Mouse (Mus musculus) testis, adult 2 months (tissue): ENCODE results near the gene Atg9b.

ENCODE experiments used
- CTCF ChIP-seq: fragments of 200-500 bp; IDR thresholded peaks from 2 replicates; pipeline ENCODE4 v1.5.1; 2012; ENCODE audit warnings: low read depth, mild to moderate bottlenecking, inconsistent platforms, low read length, moderate library complexity; ENCODE audit not compliant: control insufficient read depth, insufficient read depth, insufficient replicate concordance
- POLR2A ChIP-seq: fragments of 200-500 bp; IDR thresholded peaks from 2 replicates; pipeline ENCODE4 v1.6.1; 2012; ENCODE audit warnings: low read depth, mild to moderate bottlenecking, inconsistent platforms, low read length, moderate library complexity; ENCODE audit not compliant: control insufficient read depth

DNA sequence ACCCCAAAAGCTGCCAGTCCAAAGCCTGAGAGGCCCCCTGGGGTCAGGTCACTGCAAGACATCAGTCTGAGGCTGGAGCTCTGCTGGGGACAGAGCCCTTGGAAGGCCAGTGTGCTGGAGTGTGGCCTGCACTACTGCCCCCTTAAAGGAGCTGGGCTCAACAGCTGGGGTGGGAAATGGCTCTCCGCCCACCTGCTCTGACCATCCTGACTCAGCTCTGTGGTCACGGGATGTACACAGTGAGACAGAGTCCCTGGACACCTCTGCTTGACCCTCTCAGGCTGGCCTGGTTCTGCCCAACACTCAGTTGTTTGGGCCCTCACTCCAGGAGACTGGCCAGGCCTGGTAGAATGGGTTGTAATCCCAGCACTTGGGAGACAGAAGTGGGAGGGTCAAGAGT is 17.5 kb upstream of the Atg9b start:
- no peak for TF ChIP-seq POLR2A
- TF ChIP-seq CTCF, result no peak
